Mouse (Mus musculus): ENCODE results near the gene Pfkp. TPM values are rescaled to one million over a fixed set of nuclear protein-coding genes. Genes with fewer than 3 reads are reported as not detected.
A peak's percentile ranks its signal among the peaks of the same experiment; 100 is the strongest.

The Pfkp gene
- total and polyA plus RNA-seq, 3 experiments = 53.3 to 175 TPM; not detected in 1

- Histone ChIP-seq H3K9me3 (replicated peaks; ENCODE audit: insufficient read depth, low read length) (no peaks in the 10 kb centered on the region), H3K36me3 (ENCODE audit: control insufficient read depth in 1 of 2, insufficient read depth in 2 of 2, low read length in 2 of 2) (no peaks in the 10 kb centered on the region), H3K27ac (ENCODE audit: control insufficient read depth, low read depth, low read length) (no peak overlapping the region), H3K9ac (ENCODE audit: control insufficient read depth, low read depth, low read length, poor library complexity, severe bottlenecking) (no peak overlapping the region), H3K4me1 (ENCODE audit: control insufficient read depth in 1 of 2, insufficient read depth in 2 of 2, low read length in 2 of 2) (no peaks in the 10 kb centered on the region), H3K27me3 (ENCODE audit: control insufficient read depth in 1 of 2, insufficient read depth in 2 of 2, low read length in 2 of 2) (no peaks in the 10 kb centered on the region), H3K4me3 (ENCODE audit: control insufficient read depth in 1 of 2, insufficient read depth in 1 of 2, low read depth in 2 of 2, low read length in 2 of 2) (no peak overlapping the region), H3K79me2 (ENCODE audit: control insufficient read depth, insufficient read depth, low read length, poor library complexity) (no peaks in the 10 kb centered on the region)
- DNase-seq (ENCODE audit: low read depth, low spot score) = no peak
- TF ChIP-seq ZNF384 (IDR thresholded peaks at IDR 0.05; ENCODE audit: low read depth, low read length) = no peak
- TF ChIP-seq POLR2AphosphoS5 (IDR thresholded peaks at IDR 0.05; ENCODE audit: borderline replicate concordance, low read depth, low read length) = no peak
- peak; percentile 19 for TF ChIP-seq RAD21 (IDR thresholded peaks at IDR 0.05; ENCODE audit: low read depth, low read length)
These were observed 113.2 kb downstream of the Pfkp start for GRCm38 (mm10) chr13:6535287-6535932.

- no peaks in the 10 kb centered on the region for H3K4me1 ChIP-seq (ENCODE audit: control insufficient read depth in 1 of 2, insufficient read depth in 2 of 2, low read length in 2 of 2)
- no peaks in the 10 kb centered on the region for H3K79me2 ChIP-seq (ENCODE audit: control insufficient read depth, insufficient read depth, low read length, poor library complexity)
- TF ChIP-seq CTCF (IDR thresholded peaks at IDR 0.05 in 2 of 3, conservative IDR thresholded peaks at IDR 0.05 in 1 of 3; ENCODE audit: control insufficient read depth in 1 of 3, insufficient read depth in 1 of 3, low read depth in 2 of 3, low read length in 3 of 3, poor library complexity in 1 of 3, severe bottlenecking in 1 of 3) (peak; percentile 33 to 58 (median 36); a peak in 5 of 6 replicates), RAD21 (IDR thresholded peaks at IDR 0.05; ENCODE audit: low read depth, low read length) (peak; percentile 24), ELF1 (IDR thresholded peaks at IDR 0.05; ENCODE audit: low read depth, low read length) (no peak), SMC3 (IDR thresholded peaks at IDR 0.05; ENCODE audit: low read depth, low read length) (peak; percentile 44)
- H3K9ac ChIP-seq (ENCODE audit: control insufficient read depth, low read depth, low read length, poor library complexity, severe bottlenecking) = no peak overlapping the region
- no peaks in the 10 kb centered on the region for H3K36me3 ChIP-seq (ENCODE audit: control insufficient read depth in 1 of 2, insufficient read depth in 2 of 2, low read length in 2 of 2)
- H3K4me3 ChIP-seq (ENCODE audit: control insufficient read depth in 1 of 2, insufficient read depth in 1 of 2, low read depth in 2 of 2, low read length in 2 of 2) = no peak overlapping the region
- no peak overlapping the region for H3K27ac ChIP-seq (ENCODE audit: control insufficient read depth, low read depth, low read length)
- no peaks in the 10 kb centered on the region for H3K9me3 ChIP-seq (replicated peaks; ENCODE audit: insufficient read depth, low read length)
- peak; percentile 44 for DNase-seq (ENCODE audit: low read depth, low spot score)
- no peaks in the 10 kb centered on the region for H3K27me3 ChIP-seq (ENCODE audit: control insufficient read depth in 1 of 2, insufficient read depth in 2 of 2, low read length in 2 of 2)
These were observed 115.9 kb downstream of the Pfkp start for GRCm38 (mm10) chr13:6532683-6533082.

Other genes starting within 250 kb of the Pfkp start
- gene Pitrm1, start 100.6 kb downstream of the Pfkp start, total RNA-seq (2012; rRNA removed) = 81.7 and 92.1 TPM in 2 replicates
- gene Pitrm1, start 100.6 kb downstream of the Pfkp start, polyA plus RNA-seq (2012; ENCODE audit: insufficient read depth in 1 of 2, insufficient read length in 2 of 2, low read depth in 1 of 2, low replicate concordance in 2 of 2, missing spikeins in 1 of 2) = 100 to 1,000 TPM; 150 to 277 TPM